Mouse (Mus musculus) cerebellum, adult 2 months (tissue): ENCODE results near the gene Plxna1. TPM values are rescaled to one million over a fixed set of nuclear protein-coding genes. Genes with fewer than 3 reads are reported as not detected.

Experiments used
- DNase-seq, 2 experiments: peaks; one replicate each; pipeline ENCODE4 v3.0.0; 2021
- H3K27ac ChIP-seq: fragments of 200-500 bp; 2 replicates; pipeline ENCODE4 v1.5.1; 2012; ENCODE audit warnings: low read length, control low read depth, inconsistent platforms; ENCODE audit not compliant: insufficient read depth
- H3K27me3 ChIP-seq: fragments of 200-500 bp; 2 replicates; pipeline ENCODE4 v1.6.1; 2012; ENCODE audit warnings: inconsistent platforms, mild to moderate bottlenecking, low read length, moderate library complexity; ENCODE audit not compliant: control insufficient read depth, insufficient read depth
- H3K4me1 ChIP-seq: fragments of 200-500 bp; 2 replicates; pipeline ENCODE4 v1.6.1; 2011; ENCODE audit warnings: low read length; ENCODE audit not compliant: control insufficient read depth, insufficient read depth
- H3K4me3 ChIP-seq: fragments of 200-500 bp; replicated peaks from 2 replicates; pipeline ENCODE3; 2011; ENCODE audit warnings: mild to moderate bottlenecking, low read depth, low read length, control low read depth; ENCODE audit not compliant: insufficient read depth
- CTCF ChIP-seq: fragments of 200-500 bp; IDR thresholded peaks from 2 replicates; pipeline ENCODE4 v1.5.1; 2011; ENCODE audit warnings: low read depth, mild to moderate bottlenecking, control low read depth, low read length, moderate library complexity, borderline replicate concordance; ENCODE audit not compliant: insufficient read depth
- POLR2A ChIP-seq: fragments of 200-500 bp; IDR thresholded peaks from 2 replicates; pipeline ENCODE4 v1.6.1; 2011; ENCODE audit warnings: low read length, control low read depth, borderline replicate concordance; ENCODE audit not compliant: insufficient read depth
- WGBS: fragments of 180-500 bp; shearing (Covaris S2); methylation state at CpG from one replicate; pipeline ENCODE4 v1.1.7; 2018; 5-methylcytosine and 5-hydroxymethylcytosine counted together
- polyA plus RNA-seq: library from polyadenylated mRNA; depleted of rRNA; stranded (reverse); fragments of >200 nt; gene quantifications from 2 replicates; pipeline ENCODE4 v1.2.3, GENCODE M21; 2012

The Plxna1 gene
- polyA plus RNA-seq, 1 experiment, result 59.7 TPM

DNA sequence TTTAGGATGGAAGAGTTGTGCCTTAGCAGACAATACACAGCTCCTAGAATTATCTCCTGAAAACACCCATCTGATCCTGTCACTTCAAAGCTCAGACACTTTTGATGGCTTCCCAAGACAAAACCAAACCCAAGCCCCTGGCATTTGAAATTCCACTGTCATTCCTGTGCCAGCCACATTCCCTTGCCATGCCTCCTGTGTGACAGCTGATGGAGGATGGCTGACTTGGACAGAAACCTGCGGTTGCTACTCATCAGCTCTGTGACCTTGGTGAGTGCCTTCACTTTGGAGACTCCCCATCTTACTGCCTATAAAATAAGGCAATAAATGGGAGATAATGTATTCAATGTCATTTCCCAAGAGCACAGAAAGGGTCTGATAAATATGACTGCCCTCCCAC is 37.1 kb upstream of the Plxna1 start:
- DNase-seq, result no peak
- Histone ChIP-seq H3K4me3 (no peak overlapping the region), H3K4me1 (peaks cover 2% of the 10 kb centered on the region; the same call in 1 of the 2 replicates), H3K27me3 (no peaks in the 10 kb centered on the region), H3K27ac (no peak overlapping the region)
- no peak for TF ChIP-seq CTCF
- no peak for TF ChIP-seq POLR2A
- WGBS, result 61% methylated on average over 1 of the region's 1 CpGs

DNA sequence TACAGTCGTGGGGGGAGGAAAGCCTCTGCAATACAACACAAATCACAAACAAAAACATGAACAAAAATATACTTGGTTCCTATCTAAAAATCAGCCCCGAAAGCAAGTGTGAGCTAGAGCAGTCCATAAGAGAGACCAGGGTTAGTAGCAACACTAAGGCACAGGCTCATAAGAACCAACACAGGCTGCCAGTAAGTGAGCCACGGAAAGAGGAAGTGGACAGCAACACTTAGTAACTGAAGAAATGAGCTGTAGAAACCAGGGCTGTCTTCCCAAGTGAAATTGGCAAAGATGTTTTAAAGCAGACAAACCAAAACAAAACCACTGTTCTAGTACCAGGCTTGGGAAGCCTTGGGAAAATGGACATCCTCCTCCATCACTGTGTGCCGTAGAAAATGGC is 35.5 kb upstream of the Plxna1 start:
- Histone ChIP-seq H3K4me3 (no peak overlapping the region), H3K4me1 (no peaks in the 10 kb centered on the region; the same call in 1 of the 2 replicates), H3K27ac (no peak overlapping the region), H3K27me3 (no peaks in the 10 kb centered on the region)
- WGBS, result 89% methylated on average over 4 of the region's 4 CpGs
- DNase-seq, result no peak
- TF ChIP-seq POLR2A (no peak), CTCF (no peak)

DNA sequence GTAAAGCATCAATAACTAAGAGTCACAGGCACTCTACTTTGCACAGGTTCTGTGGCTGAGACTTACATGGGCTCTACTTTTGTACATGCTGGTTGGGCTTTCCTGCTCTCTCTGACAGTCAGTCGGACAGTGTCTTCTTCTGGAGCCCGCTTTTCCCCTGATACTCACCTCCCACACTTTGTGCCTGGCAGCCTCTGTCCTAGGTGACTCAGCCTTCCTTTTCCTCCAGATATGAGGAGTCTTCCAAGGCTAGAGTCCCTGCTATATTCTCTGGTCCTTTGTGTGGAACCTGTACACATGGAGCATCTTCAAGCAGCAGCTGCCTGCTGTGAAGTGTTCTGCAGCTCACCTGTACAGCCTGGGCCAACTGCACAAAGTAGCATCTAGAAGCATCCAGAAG is 31.4 kb upstream of the Plxna1 start:
- no peak for DNase-seq

DNA sequence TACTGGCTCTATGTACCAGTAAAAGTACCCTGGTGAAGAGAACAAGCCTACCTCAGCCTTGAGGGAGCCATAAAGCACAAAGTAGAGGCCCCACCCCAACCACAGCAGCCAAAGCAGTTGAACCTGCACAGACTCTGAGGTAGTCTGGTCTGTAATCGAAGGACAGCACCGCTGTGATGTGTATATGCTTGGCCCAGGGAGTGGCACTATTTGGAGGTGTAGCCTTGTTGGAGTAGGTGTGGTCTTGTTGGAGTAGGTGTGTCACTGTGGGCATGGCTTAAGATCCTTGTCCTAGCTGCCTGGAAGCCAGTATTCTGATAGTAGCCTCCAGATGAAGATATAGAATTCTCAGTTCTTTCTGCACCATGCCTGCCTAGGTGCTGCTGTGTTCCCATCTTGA is 29.8 kb upstream of the Plxna1 start:
- TF ChIP-seq CTCF, result no peak
- no peak for DNase-seq
- 96% methylated on average over 2 of the region's 2 CpGs for WGBS

More for the DNA sequence above, 31.4 kb upstream of the Plxna1 start:
- H3K27me3 ChIP-seq, result no peaks in the 10 kb centered on the region
- TF ChIP-seq POLR2A, result no peak
- TF ChIP-seq CTCF, result no peak
- no peak overlapping the region for H3K27ac ChIP-seq
- H3K4me3 ChIP-seq, result no peak overlapping the region
- H3K4me1 ChIP-seq, result no peaks in the 10 kb centered on the region; the same call in 1 of the 2 replicates
- 81% methylated on average over 2 of the region's 2 CpGs for WGBS

DNA sequence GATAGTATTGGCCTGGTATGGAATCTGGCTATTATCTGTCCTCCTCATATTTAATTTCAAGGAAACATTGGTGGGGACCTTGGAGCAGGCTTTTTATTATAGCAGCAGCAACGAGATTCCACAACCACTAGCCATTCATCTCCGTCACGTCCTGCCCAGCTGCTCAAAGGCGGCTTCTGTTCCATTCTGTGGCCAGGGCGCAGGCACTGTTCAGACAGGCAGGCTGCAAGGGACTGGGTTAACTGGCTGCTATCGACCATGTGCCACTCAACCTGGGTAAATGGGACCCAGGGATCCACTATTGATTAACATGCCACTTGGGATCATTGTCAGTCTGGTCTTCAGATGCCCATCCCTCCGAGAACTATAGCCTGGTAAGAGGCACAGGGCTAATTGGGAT is 27.4 kb upstream of the Plxna1 start:
- Histone ChIP-seq H3K4me3 (no peak overlapping the region), H3K27me3 (no peaks in the 10 kb centered on the region), H3K27ac (no peak overlapping the region), H3K4me1 (peaks cover 3% of the 10 kb centered on the region)
- 83% methylated on average over 7 of the region's 7 CpGs for WGBS
- DNase-seq, result no peak
- TF ChIP-seq CTCF, result no peak
- TF ChIP-seq POLR2A, result no peak

More for the DNA sequence above, 29.8 kb upstream of the Plxna1 start:
- no peak overlapping the region for H3K4me3 ChIP-seq
- H3K27me3 ChIP-seq, result no peaks in the 10 kb centered on the region
- H3K4me1 ChIP-seq, result no peaks in the 10 kb centered on the region; the same call in none of the 2 replicates
- no peak overlapping the region for H3K27ac ChIP-seq

DNA sequence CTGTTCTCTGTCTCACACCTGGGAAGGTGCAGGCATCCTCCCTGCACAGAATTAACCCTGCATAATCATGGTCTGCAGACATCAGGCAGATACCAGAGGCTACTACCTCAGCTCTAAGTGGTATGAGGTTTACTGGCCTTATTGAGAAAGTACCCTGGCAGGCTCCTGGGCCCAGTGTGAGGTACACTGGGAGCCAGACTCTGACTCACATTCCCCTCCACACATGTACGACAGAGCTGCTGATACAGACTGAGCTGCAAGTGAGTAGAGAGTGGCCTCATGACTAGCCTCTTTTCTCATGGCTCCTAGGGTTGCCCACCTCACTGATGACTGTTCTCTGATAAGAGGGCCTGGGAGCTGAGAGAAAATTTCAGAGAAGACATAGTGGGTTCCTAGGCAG is 24.5 kb upstream of the Plxna1 start:
- Histone ChIP-seq H3K4me3 (no peak overlapping the region), H3K4me1 (peaks cover 21% of the 10 kb centered on the region), H3K27ac (no peak overlapping the region), H3K27me3 (no peaks in the 10 kb centered on the region)
- TF ChIP-seq CTCF, result no peak
- TF ChIP-seq POLR2A, result no peak
- DNase-seq, result peak in 1 of 2 experiments; percentile 29
- 22% methylated on average over 1 of the region's 1 CpGs for WGBS

DNA sequence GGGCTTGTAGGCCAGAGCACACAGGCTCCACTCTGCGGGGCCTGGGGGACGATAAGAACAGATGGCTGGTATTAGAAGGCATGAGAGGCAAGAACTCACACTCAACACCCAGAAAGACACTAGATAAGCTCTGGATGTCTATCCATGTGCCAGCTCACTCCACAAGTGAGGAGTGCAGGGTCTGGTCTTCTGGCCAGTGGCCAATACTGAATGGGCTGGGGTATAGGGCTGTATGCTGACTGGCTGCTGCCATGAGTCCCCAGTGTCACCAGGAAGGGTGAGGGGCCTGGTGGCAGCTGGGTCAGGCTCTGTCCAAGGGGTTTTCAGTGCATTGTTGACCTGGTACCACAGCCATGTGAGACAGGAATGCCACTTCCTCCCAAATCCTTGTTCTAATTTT is 22.3 kb upstream of the Plxna1 start:
- TF ChIP-seq CTCF, result no peak
- TF ChIP-seq POLR2A, result no peak
- Histone ChIP-seq H3K27ac (no peak overlapping the region), H3K27me3 (no peaks in the 10 kb centered on the region), H3K4me1 (peaks cover 29% of the 10 kb centered on the region), H3K4me3 (no peak overlapping the region)
- DNase-seq, result no peak
- 61% methylated on average over 2 of the region's 2 CpGs for WGBS

DNA sequence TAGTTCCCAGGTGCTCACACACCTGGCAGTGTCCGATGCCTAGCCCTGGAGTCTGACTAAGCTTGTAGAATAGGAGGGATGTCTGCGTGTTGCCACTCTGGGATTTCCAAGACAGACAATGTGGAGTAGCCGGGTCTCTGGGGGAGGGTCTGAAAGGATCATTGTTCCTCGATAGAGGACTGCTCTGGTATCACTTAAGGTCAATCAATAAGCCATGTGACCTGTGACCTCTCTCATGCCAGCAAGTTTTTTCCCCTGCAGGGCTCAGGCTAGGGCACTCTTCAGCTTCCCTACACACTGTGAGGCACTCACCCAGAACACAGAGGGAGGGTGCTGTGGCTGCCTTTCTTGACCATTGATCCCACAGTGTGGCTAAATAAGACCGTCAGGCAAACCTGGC is 19.4 kb upstream of the Plxna1 start:
- Histone ChIP-seq H3K27ac (no peak overlapping the region), H3K4me3 (no peak overlapping the region), H3K27me3 (no peaks in the 10 kb centered on the region), H3K4me1 (peaks cover 28% of the 10 kb centered on the region)
- 75% methylated on average over 5 of the region's 5 CpGs for WGBS
- no peak for DNase-seq
- no peak for TF ChIP-seq CTCF
- TF ChIP-seq POLR2A, result no peak

DNA sequence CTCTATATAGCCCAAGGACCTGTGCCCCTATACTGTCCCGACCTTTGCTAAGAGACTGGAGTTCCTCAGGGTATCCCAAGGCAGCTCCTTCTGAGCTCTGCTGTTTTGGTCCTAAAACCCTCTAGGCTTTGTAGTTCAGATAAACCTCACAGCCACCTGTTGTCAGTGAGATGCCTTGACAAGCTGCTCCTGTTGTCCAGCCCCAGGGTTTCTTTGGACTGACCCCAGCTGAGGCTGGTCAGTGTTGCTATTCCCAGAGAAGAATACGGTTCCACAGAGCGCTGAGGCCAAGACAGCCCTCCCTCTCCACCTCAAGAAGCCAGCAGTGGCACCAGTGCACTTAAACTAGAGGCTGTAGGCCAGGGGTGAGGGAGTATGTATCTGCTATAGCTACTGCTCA is 18.8 kb upstream of the Plxna1 start:
- DNase-seq, result no peak

More for the DNA sequence above, 18.8 kb upstream of the Plxna1 start:
- H3K27me3 ChIP-seq, result no peaks in the 10 kb centered on the region
- H3K27ac ChIP-seq, result no peak overlapping the region
- no peak overlapping the region for H3K4me3 ChIP-seq
- peaks cover 26% of the 10 kb centered on the region for H3K4me1 ChIP-seq
- 53% methylated on average over 3 of the region's 3 CpGs for WGBS
- TF ChIP-seq POLR2A (no peak), CTCF (no peak)
